ENCODE assay signal across 19 mouse cellular contexts in genomic region chr19:45844209-45844608, GRCm38 (mm10). TPM values are rescaled to one million over a fixed set of nuclear protein-coding genes. Genes with fewer than 3 reads are reported as not detected.
DNase-seq lines count a peak whose midpoint lies in the region; ATAC-seq and TF ChIP-seq lines count a peak whose summit lies in the region.
"Had no signal": no experiment of that assay in that cellular context is flagged by ENCODE, and none has a peak within 500 bp of the region (broad histone marks: within the 10 kb centered on the region; RNA-seq: fewer than 3 reads in every experiment).

No protein-coding gene starts in this region.

- no peaks in the 10 kb centered on the region for H3K4me1 ChIP-seq in midbrain, embryonic 16.5 days (ENCODE audit: control insufficient read depth, insufficient read depth, low read length)
- H3K4me1 ChIP-seq in midbrain, embryonic 11.5 days (ENCODE audit: control insufficient read depth, insufficient read depth, low read length), result no peaks in the 10 kb centered on the region; the same call in 1 of the 2 replicates
- H3K4me1 ChIP-seq in forebrain, postnatal 0 days (ENCODE audit: insufficient read depth), result 0 out of 2 replicates have a peak, but pooled peaks cover 4% of the 10 kb centered on the region

- peak; percentile 50; the same call in 1 of the 2 replicates for ATAC-seq in frontal cortex, adult (ENCODE audit: low TSS enrichment)
- no peak for ATAC-seq in midbrain, embryonic 16.5 days
- no peak for ATAC-seq in midbrain, embryonic 11.5 days (ENCODE audit: low FRiP score)
- no peak for ATAC-seq in forebrain, postnatal 0 days
- ATAC-seq: lung, postnatal 0 days; midbrain, embryonic 13.5 days had no signal

- H3K9ac ChIP-seq in midbrain, embryonic 16.5 days (ENCODE audit: low read depth, low read length), result no peak overlapping the region
- H3K9ac ChIP-seq in midbrain, embryonic 11.5 days (ENCODE audit: low read length), result no peak overlapping the region
- H3K9ac ChIP-seq in forebrain, postnatal 0 days, result no peak overlapping the region
- H3K9ac ChIP-seq: liver, embryonic 13.5 days had no signal

- no peaks in the 10 kb centered on the region for H3K9me3 ChIP-seq in midbrain, embryonic 16.5 days (replicated peaks; ENCODE audit: control insufficient read depth, low read length, poor library complexity, severe bottlenecking)
- no peaks in the 10 kb centered on the region for H3K9me3 ChIP-seq in midbrain, embryonic 11.5 days (ENCODE audit: control insufficient read depth, low read length)
- H3K9me3 ChIP-seq in forebrain, postnatal 0 days (ENCODE audit: low read length), result no peaks in the 10 kb centered on the region
- H3K9me3 ChIP-seq: liver, embryonic 13.5 days; midbrain, embryonic 13.5 days had no signal

- H3K36me3 ChIP-seq in midbrain, embryonic 16.5 days (ENCODE audit: control insufficient read depth, insufficient read depth, low read length), result no peaks in the 10 kb centered on the region
- no peaks in the 10 kb centered on the region for H3K36me3 ChIP-seq in midbrain, embryonic 11.5 days (ENCODE audit: control insufficient read depth, insufficient read depth, low read length)
- no peaks in the 10 kb centered on the region for H3K36me3 ChIP-seq in forebrain, postnatal 0 days (ENCODE audit: insufficient read depth)
- H3K36me3 ChIP-seq: liver, embryonic 13.5 days; midbrain, embryonic 13.5 days had no signal

- H3K27me3 ChIP-seq in midbrain, embryonic 16.5 days (ENCODE audit: control insufficient read depth, insufficient read depth, low read depth, low read length), result no peaks in the 10 kb centered on the region
- no peaks in the 10 kb centered on the region for H3K27me3 ChIP-seq in midbrain, embryonic 11.5 days (ENCODE audit: control insufficient read depth, insufficient read depth, low read length)
- H3K27me3 ChIP-seq in forebrain, postnatal 0 days (ENCODE audit: insufficient read depth, low read length), result no peaks in the 10 kb centered on the region
- H3K27me3 ChIP-seq: liver, embryonic 13.5 days; midbrain, embryonic 13.5 days had no signal

- H3K4me3 ChIP-seq in midbrain, embryonic 16.5 days (ENCODE audit: low read depth, low read length), result no peak overlapping the region
- no peak overlapping the region for H3K4me3 ChIP-seq in midbrain, embryonic 11.5 days (ENCODE audit: low read depth, low read length)
- H3K4me3 ChIP-seq in forebrain, postnatal 0 days (ENCODE audit: low read depth, low read length), result no peak overlapping the region
- H3K4me3 ChIP-seq: heart, adult 2 months; left cerebral cortex, adult 2 months; midbrain, embryonic 13.5 days had no signal

- no peak for TF ChIP-seq CTCF in forebrain, postnatal 0 days (IDR thresholded peaks at IDR 0.05; ENCODE audit: low read depth)

- no peak for DNase-seq in frontal cortex, postnatal 25 days (ENCODE audit: low spot score in 2 of 2)
- DNase-seq in midbrain, embryonic 11.5 days (ENCODE audit: low spot score, missing footprints), result no peak
- DNase-seq in forebrain, postnatal 0 days, result no peak
- DNase-seq in kidney, postnatal 10 days, result no peak
- no peak for DNase-seq in urinary bladder, postnatal 25 days (ENCODE audit: low spot score)
- DNase-seq: cerebellum, adult 8-10 months; gastrocnemius, postnatal 14 days; heart, adult 2 months; heart, postnatal 36 days; kidney, adult 2 months; kidney, postnatal 14 days; left cerebral cortex, postnatal 4 days; liver, embryonic 13.5 days; right cerebral cortex, postnatal 14 days had no signal

- 0 out of 2 replicates have a peak overlapping the region, but pooled peaks have one; percentile 21 for H3K27ac ChIP-seq in midbrain, embryonic 16.5 days (ENCODE audit: low read length)
- no peak overlapping the region for H3K27ac ChIP-seq in midbrain, embryonic 11.5 days (ENCODE audit: low read depth, low read length)
- peak overlapping the region; percentile 24 for H3K27ac ChIP-seq in forebrain, postnatal 0 days (ENCODE audit: low read depth, low read length)
- H3K27ac ChIP-seq: heart, adult 2 months; left cerebral cortex, adult 2 months; midbrain, embryonic 13.5 days had no signal

- H3K4me2 ChIP-seq in midbrain, embryonic 16.5 days (ENCODE audit: low read length), result no peak overlapping the region
- no peak overlapping the region for H3K4me2 ChIP-seq in midbrain, embryonic 11.5 days
- no peak overlapping the region for H3K4me2 ChIP-seq in forebrain, postnatal 0 days (ENCODE audit: low read depth)
- H3K4me2 ChIP-seq: midbrain, embryonic 13.5 days had no signal

- 34% methylated on average over 3 of the region's 3 CpGs for WGBS in midbrain, embryonic 16.5 days
- 54% methylated on average over 3 of the region's 3 CpGs for WGBS in midbrain, embryonic 11.5 days
- 12% methylated on average over 3 of the region's 3 CpGs for WGBS in forebrain, postnatal 0 days

RNA-seq across cellular contexts. Expression of gene Kcnip2, which starts 28.3 kb away (rescaled TPM):
- 8.2 and 10.0 TPM in 2 replicates for polyA plus RNA-seq in midbrain, embryonic 16.5 days (2015; fragmentation: Nextera tagmentation; extraction: Ambion mirVana)
- 0.66 and 1.0 TPM in 2 replicates for polyA plus RNA-seq in midbrain, embryonic 11.5 days (2014; fragmentation: Nextera tagmentation; extraction: Ambion mirVana)
- total RNA-seq in forebrain, postnatal 0 days (2014; rRNA removed), result 30.6 and 42.8 TPM in 2 replicates
- 29.4 and 30.3 TPM in 2 replicates for polyA plus RNA-seq in forebrain, postnatal 0 days (2015; fragmentation: Nextera tagmentation; extraction: Ambion mirVana)
